Mouse (Mus musculus): ENCODE measurements around the gene Prss45.

The Prss45 gene

GRCm38 (mm10) chr9:110857781-110858472 lies 23.5 kb downstream of the Prss45 start, which contains the start of gene Prss50:
TSS of gene Prss50 (plus strand) at chr9:110857967.
- no peak for DNase-seq (ENCODE audit: low read depth, low spot score)

GRCm38 (mm10) chr9:110858523-110858922 lies 24.1 kb downstream of the Prss45 start:
- no peak for DNase-seq (ENCODE audit: low read depth, low spot score)

GRCm38 (mm10) chr9:110858967-110859596 lies 24.7 kb downstream of the Prss45 start:
- DNase-seq (ENCODE audit: low read depth, low spot score), result no peak

DNA sequence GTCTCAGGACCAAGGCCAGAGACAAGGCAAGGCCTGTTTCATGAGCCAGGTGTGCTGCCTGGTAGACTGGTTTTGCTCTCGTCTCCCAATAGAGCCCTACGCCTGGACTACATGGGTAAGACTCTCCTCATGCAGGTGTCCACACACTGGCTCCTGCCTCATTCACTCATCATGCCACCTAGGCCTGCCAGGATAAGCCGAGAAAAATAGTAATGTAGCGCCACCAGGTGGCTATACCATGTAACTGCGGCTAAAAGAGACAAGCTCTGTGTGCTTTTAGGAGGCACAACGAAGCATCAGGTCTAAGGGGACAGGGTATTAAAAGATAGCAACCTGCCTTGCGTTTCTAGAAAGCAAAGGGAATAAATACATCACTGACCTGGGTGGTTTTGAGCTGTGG lies 36.6 kb downstream of the Prss45 start:
- DNase-seq (ENCODE audit: low read depth, low spot score), result no peak

DNA sequence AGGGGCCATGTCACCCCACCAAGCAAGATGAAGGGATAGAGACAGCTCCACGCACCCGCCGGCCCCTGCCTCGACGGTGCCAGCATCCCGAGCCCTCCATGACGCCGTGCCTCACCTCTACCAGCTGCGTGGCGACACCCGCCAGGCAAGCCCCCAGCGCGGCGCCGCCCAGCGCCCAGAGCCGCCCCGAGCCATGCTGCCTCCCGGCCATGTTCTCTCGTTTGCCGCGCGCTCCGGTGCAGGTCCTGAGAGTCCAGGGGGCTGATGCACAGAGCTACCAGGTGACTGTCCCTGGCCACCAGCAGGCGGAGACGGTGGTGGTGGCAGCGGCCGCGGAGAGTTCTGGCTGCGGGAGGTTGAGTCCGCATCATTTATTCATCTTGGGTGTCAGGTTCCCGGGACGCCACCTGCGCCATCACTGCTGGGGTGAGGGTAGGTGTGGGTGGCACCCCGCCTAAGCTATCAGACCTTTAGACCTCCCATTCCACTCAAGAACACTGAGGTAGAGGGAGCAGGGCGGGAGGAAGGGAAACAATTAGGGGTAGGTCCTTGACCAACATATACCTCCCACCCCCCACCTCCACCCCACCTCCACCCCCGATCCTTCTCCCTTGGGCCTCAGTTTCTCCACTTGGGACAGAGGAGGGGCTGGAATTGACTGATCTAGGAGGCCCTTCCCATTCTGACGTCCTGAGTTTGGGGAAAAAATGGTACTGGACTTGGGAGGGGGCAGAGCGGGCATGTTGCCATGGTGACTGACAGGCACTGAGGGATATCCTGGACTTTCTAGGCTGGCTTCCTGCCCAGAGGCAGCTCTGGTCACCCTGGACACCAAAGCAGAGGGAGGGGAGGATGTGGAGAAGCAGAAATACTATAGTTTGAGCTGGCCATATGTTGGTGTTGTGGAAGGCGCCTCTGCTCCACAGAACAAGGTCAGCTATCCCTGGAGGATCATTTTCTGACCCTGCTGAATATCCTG lies 39.6 kb downstream of the Prss45 start:
- DNase-seq (ENCODE audit: low read depth, low spot score), result peak; percentile 56

GRCm38 (mm10) chr9:110874660-110875191 lies 40.3 kb downstream of the Prss45 start:
- DNase-seq (ENCODE audit: low read depth, low spot score), result no peak

DNA sequence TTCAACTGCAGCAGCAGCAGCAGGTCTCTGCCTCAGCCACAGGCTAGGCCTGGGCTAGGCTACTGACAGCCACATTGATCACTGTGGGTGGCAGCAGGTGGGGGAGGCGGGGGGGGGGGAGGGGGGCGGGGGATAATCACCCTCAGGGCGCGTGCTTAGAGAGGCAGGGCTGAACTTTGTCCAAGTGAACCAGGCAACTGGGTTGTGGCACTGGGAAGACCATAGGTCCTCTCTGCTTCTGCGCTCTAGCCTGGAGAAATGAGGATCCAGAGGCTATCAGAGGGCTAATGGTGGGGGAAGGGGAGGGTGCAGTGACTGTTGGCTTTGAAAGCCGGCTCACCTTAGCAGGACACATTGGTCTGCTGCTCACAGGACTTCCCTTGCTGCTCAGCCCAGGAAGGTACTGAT lies 40.9 kb downstream of the Prss45 start:
- DNase-seq (ENCODE audit: low read depth, low spot score), result no peak

- DNase-seq (ENCODE audit: low read depth, low spot score), result no peak
Measured at GRCm38 (mm10) chr9:110877353-110877752, 43.0 kb downstream of the Prss45 start.

- DNase-seq (ENCODE audit: low read depth, low spot score), result no peak
Measured at GRCm38 (mm10) chr9:110877888-110878287, 43.5 kb downstream of the Prss45 start.

- no peak for DNase-seq (ENCODE audit: low read depth, low spot score)
Measured at GRCm38 (mm10) chr9:110879191-110879920, 45.0 kb downstream of the Prss45 start, which contains the start of gene Als2cl. TSS of gene Als2cl (plus strand) at chr9:110879870.

- DNase-seq (ENCODE audit: low read depth, low spot score), result no peak
Measured at GRCm38 (mm10) chr9:110879998-110880561, 45.7 kb downstream of the Prss45 start, which contains the start of gene Tmie. TSS of gene Tmie (minus strand) at chr9:110880113.

DNA sequence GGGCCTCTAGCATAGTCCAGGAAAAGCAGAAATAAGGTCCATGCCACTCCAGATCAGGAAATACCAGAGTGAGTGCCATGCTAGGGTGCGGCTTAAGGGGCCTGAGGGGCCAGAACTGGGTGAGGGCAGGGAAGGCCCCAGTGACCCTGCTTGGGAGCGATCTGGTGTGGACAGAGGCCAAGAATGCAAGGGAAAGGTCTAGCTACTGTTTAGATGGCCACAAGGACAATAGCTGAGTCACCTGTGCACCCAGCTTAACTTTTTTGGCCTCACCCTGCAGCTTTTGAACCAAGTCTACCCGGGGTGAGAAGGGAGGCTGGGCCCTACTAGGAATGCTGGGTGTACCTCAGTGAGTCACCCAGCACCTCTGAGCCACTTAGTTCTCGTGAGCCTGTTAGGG lies 46.4 kb downstream of the Prss45 start:
- no peak for DNase-seq (ENCODE audit: low read depth, low spot score)

DNA sequence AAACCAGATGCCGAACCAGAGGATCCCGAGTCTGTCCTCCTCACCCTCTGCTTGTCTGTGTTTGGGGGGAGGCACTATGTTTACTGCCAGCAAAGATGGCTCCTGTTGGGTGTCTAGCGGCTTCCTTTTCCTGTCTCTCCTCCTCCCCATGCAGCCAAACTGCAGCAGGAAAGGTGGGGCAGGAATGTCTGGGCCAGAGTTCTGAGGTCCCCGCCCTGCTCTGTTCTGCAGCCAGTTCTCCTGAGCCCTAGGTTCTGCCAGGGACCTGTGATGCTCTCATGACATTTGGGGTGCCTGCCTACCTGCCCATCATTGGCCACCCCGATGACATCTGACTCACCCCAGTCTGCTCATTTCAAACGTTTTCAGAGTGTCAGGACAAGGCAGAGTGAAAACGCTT lies 47.6 kb downstream of the Prss45 start:
- no peak for DNase-seq (ENCODE audit: low read depth, low spot score)

- no peak for DNase-seq (ENCODE audit: low read depth, low spot score)
Measured at GRCm38 (mm10) chr9:110887388-110888303, 53.3 kb downstream of the Prss45 start.

- no peak for DNase-seq (ENCODE audit: low read depth, low spot score)
Measured at GRCm38 (mm10) chr9:110888935-110889334, 54.5 kb downstream of the Prss45 start.

DNA sequence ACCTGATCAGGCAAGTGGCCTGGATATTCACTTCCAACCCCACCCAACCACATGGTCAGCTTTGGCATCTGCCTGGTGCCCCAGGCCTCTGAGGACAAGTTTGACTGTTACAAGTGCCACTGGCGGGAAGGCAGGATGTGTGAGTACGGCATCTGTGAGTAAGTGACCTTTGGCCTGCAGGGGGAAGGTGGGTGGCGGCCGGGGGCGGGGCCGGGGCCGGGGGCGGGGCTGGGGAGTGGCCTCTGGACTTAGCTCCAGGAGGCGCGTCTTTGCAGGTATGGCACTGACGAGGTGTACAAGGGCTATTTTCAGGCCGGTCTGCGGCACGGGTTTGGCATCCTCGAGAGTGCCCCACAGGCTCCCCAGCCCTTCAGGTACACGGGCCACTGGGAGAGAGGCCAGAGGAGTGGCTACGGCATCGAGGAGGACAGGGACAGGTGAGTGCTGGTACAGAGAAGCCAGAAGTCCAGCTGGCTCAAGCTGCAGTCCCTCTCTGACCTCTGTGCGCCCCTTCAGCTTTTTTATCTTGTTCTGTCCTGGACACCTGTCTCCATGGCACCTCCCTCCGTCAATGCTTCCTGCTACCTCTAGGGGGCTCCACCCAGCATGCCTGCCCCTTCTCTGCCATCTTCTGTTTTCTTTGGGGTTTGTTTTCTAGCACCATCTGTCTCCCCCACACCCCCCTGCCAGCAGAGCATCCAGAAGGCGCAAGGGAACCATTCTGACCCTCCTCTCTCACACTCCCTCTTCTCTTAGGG lies 55.8 kb downstream of the Prss45 start:
- DNase-seq (ENCODE audit: low read depth, low spot score), result no peak

Data from brain, embryonic 18.5 days (tissue).